ENCODE assay signal across 8 mouse cellular contexts in genomic region chr17:45433419-45434261, GRCm38 (mm10). TPM values are rescaled to one million over a fixed set of nuclear protein-coding genes. Genes with fewer than 3 reads are reported as not detected.
DNase-seq lines count a peak whose midpoint lies in the region; ATAC-seq lines count a peak whose summit lies in the region.

TSS of gene Cdc5l (minus strand) at chr17:45433737.

- DNase-seq in WW6 (ENCODE audit: low read depth, low spot score), result peak; percentile 98
- DNase-seq in cerebellum, postnatal 4 days (ENCODE audit: low spot score in 2 of 2), result peak; percentile 97 to 98
- DNase-seq in gastrocnemius, adult 18-20 months (ENCODE audit: low spot score), result peak; percentile 98
- peak; percentile 92 to 96 for DNase-seq in left cerebral cortex, adult 18-20 months (ENCODE audit: low spot score in 2 of 2)
- peak; percentile 97 for DNase-seq in right cerebral cortex, adult 18-20 months
- peak; percentile 89 for DNase-seq in urinary bladder, postnatal 10 days (ENCODE audit: low spot score)

- H3K36me3 ChIP-seq in hindbrain, embryonic 16.5 days (ENCODE audit: control insufficient read depth, insufficient read depth, low read length), result no peaks in the 10 kb centered on the region
- H3K36me3 ChIP-seq in macrophage (ENCODE audit: inconsistent target), result no peaks in the 10 kb centered on the region

- peaks cover 44% of the 10 kb centered on the region for H3K79me2 ChIP-seq in macrophage (ENCODE audit: inconsistent target)

- ATAC-seq in hindbrain, embryonic 16.5 days, result peak; percentile 98

- H3K27ac ChIP-seq in hindbrain, embryonic 16.5 days (ENCODE audit: low read depth, low read length), result peak within 1 kb of the TSS; percentile 97
- peak within 1 kb of the TSS; percentile 78 for H3K27ac ChIP-seq in macrophage

- H3K4me3 ChIP-seq in hindbrain, embryonic 16.5 days (ENCODE audit: low read length), result peak within 1 kb of the TSS; percentile 93
- peak within 1 kb of the TSS; percentile 84 for H3K4me3 ChIP-seq in macrophage (ENCODE audit: inconsistent target)

- peaks cover 21% of the 10 kb centered on the region for H3K4me1 ChIP-seq in hindbrain, embryonic 16.5 days (ENCODE audit: control insufficient read depth, insufficient read depth, low read depth, low read length)

- no peaks in the 10 kb centered on the region for H3K27me3 ChIP-seq in hindbrain, embryonic 16.5 days (replicated peaks; ENCODE audit: control insufficient read depth, insufficient read depth, low read length)

- H3K9ac ChIP-seq in hindbrain, embryonic 16.5 days (ENCODE audit: low read depth, low read length), result peak within 1 kb of the TSS; percentile 88

- no peaks in the 10 kb centered on the region for H3K9me3 ChIP-seq in hindbrain, embryonic 16.5 days (ENCODE audit: control insufficient read depth, low read length)

- H3K4me2 ChIP-seq in hindbrain, embryonic 16.5 days (ENCODE audit: low read length), result peak within 1 kb of the TSS; percentile 88

- WGBS in hindbrain, embryonic 16.5 days, result under 1% methylated on average over 73 of the region's 73 CpGs
- WGBS in macrophage (ENCODE audit: missing documents), result 0% methylated on average over 69 of the region's 73 CpGs

RNA-seq across cellular contexts. Expression of gene Cdc5l, which starts in this region (rescaled TPM):
- 10 to 100 TPM; 37.2 to 38.9 TPM for total RNA-seq in gastrocnemius, adult 18-20 months (2021)
- 54.7 and 57.0 TPM in 2 replicates for polyA plus RNA-seq in hindbrain, embryonic 16.5 days (2015; fragmentation: Nextera tagmentation; extraction: Ambion mirVana)
- total RNA-seq in left cerebral cortex, adult 18-20 months (2021), result 10 to 100 TPM; 60.8 to 61.4 TPM
- total RNA-seq in macrophage (2018; cell fraction: chromatin; rRNA removed), result 10 to 100 TPM; 33.6 to 85.3 (median 54.7) TPM
- total RNA-seq in macrophage (2018; cell fraction: cytosol; rRNA removed), result 10 to 100 TPM; 38.7 to 64.7 (median 47.2) TPM
- total RNA-seq in macrophage (2018; cell fraction: nucleus; rRNA removed), result 10 to 100 TPM; 32.6 to 59.9 (median 42.2) TPM
- 40.7 to 63.1 TPM (median 44.3 TPM) in 3 replicates for polyA plus RNA-seq in macrophage (2018)

Comparison
In these comparisons a context has a peak if more than half of its experiments do, and no peak if none do; other contexts are left out.
1. Peak in every context shown above with its lines: DNase-seq, ATAC-seq, H3K4me3 ChIP-seq and H3K27ac ChIP-seq.